In genomic region chr11:69976271-69976670, GRCm38 (mm10) we compare ENCODE assay signal across 41 mouse cellular contexts. TPM values are rescaled to one million over a fixed set of nuclear protein-coding genes. Genes with fewer than 3 reads are reported as not detected.
"Had no signal": no experiment of that assay in that cellular context is flagged by ENCODE, and none has a peak within 500 bp of the region (broad histone marks: within the 10 kb centered on the region; RNA-seq: fewer than 3 reads in every experiment).

No protein-coding gene starts in this region.

- H3K9ac ChIP-seq: heart, embryonic 12.5 days; heart, embryonic 13.5 days; heart, embryonic 15.5 days; hindbrain, embryonic 12.5 days; hindbrain, embryonic 13.5 days; hindbrain, embryonic 14.5 days; hindbrain, embryonic 15.5 days; intestine, embryonic 15.5 days; kidney, embryonic 15.5 days had no signal

- DNase-seq: heart, postnatal 10 days; heart, postnatal 14 days; heart, postnatal 36 days; heart, postnatal 4 days; kidney, adult 11 months; kidney, adult 18-20 months; kidney, adult 2 months; kidney, adult 8-10 months; kidney, adult 9 months; kidney, postnatal 10 days; kidney, postnatal 14 days; kidney, postnatal 25 days; kidney, postnatal 36 days; kidney, postnatal 4 days; layer of hippocampus, adult 9-11 months; layer of hippocampus, postnatal 36 days had no signal

- H3K27ac ChIP-seq: heart, embryonic 10.5 days; heart, embryonic 13.5 days; heart, embryonic 15.5 days; hindbrain, embryonic 10.5 days; hindbrain, embryonic 12.5 days; hindbrain, embryonic 13.5 days; hindbrain, embryonic 14.5 days; hindbrain, embryonic 15.5 days; hindbrain, postnatal 0 days; intestine, embryonic 15.5 days; kidney, embryonic 15.5 days; kidney, postnatal 0 days; layer of hippocampus, adult 2 months had no signal

- ATAC-seq: hindbrain, embryonic 16.5 days; hindbrain, postnatal 0 days; inflammation-experienced regulatory T-cells, adult 6 months; intestine, embryonic 15.5 days; intestine, embryonic 16.5 days; intestine, postnatal 0 days had no signal

- H3K4me2 ChIP-seq: heart, embryonic 11.5 days; heart, embryonic 12.5 days; heart, embryonic 13.5 days; heart, embryonic 15.5 days; hindbrain, embryonic 12.5 days; hindbrain, embryonic 13.5 days; hindbrain, embryonic 14.5 days; hindbrain, embryonic 15.5 days; intestine, embryonic 15.5 days; kidney, embryonic 15.5 days had no signal

- H3K9me3 ChIP-seq: heart, embryonic 10.5 days; heart, embryonic 12.5 days; heart, embryonic 13.5 days; heart, embryonic 15.5 days; hindbrain, embryonic 10.5 days; hindbrain, embryonic 12.5 days; hindbrain, embryonic 13.5 days; hindbrain, embryonic 15.5 days; intestine, embryonic 15.5 days; kidney, embryonic 15.5 days had no signal

- H3K27me3 ChIP-seq: heart, embryonic 12.5 days; heart, embryonic 13.5 days; heart, embryonic 15.5 days; hindbrain, embryonic 12.5 days; hindbrain, embryonic 13.5 days; hindbrain, embryonic 15.5 days; intestine, embryonic 15.5 days; kidney, embryonic 15.5 days had no signal

- H3K4me1 ChIP-seq: intestine, embryonic 15.5 days had no signal

- H3K4me3 ChIP-seq: heart, embryonic 10.5 days; heart, embryonic 12.5 days; heart, embryonic 13.5 days; heart, embryonic 15.5 days; hindbrain, embryonic 10.5 days; hindbrain, embryonic 12.5 days; hindbrain, embryonic 13.5 days; hindbrain, embryonic 15.5 days; intestine, embryonic 15.5 days; kidney, embryonic 15.5 days; layer of hippocampus, adult 2 months had no signal

RNA-seq across cellular contexts. Expression of gene Cldn7, which starts 11.7 kb away (rescaled TPM):
- total RNA-seq: heart, postnatal 10 days; heart, postnatal 25 days; heart, postnatal 36 days; hindbrain, postnatal 0 days; layer of hippocampus, adult 18-20 months; layer of hippocampus, adult 2 months; layer of hippocampus, adult 8-10 months; layer of hippocampus, postnatal 10 days; layer of hippocampus, postnatal 14 days; layer of hippocampus, postnatal 25 days; layer of hippocampus, postnatal 36 days had no signal
